Mouse (Mus musculus) R1 (cell line): Measurements from ENCODE around the gene Nxpe3.
"Not testable (repeated sequence)": the region's sequence is repeated elsewhere in the genome, so short reads cannot be mapped to it uniquely, and the experiment has no call there.

ENCODE experiments used
- DNase-seq: peaks from one replicate; pipeline ENCODE4 v3.0.0-alpha.2; 2018; ENCODE audit warnings: low read depth, low spot score

Gene Nxpe3

GRCm38 (mm10) chr16:55890346-55891136, 4.5 kb downstream of the Nxpe3 start:
- DNase-seq = no peak

DNA sequence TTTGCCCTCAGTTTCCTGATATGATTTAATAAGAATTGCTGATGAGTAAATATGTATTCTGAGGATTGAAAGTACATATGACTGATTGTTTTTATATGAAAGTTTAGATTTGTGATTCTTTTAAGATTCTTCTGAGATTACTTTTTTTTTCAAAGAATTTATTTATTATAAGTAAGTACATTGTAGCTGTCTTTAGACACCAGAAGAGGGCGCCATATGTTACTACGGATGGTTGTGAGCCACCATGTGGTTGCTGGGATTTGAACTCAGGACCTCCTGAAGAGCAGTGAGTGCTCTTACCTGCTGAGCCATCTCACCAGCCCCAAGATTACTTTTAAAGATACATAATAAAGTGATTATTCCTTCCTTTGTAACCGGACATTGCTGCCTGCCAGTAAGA, 5.6 kb downstream of the Nxpe3 start:
- peak; percentile 40 for DNase-seq

- DNase-seq = peak; percentile 95
Observed at GRCm38 (mm10) chr16:55888584-55888960, 6.5 kb downstream of the Nxpe3 start.

GRCm38 (mm10) chr16:55887814-55888583, 7.1 kb downstream of the Nxpe3 start:
- peak; percentile 87 for DNase-seq

DNA sequence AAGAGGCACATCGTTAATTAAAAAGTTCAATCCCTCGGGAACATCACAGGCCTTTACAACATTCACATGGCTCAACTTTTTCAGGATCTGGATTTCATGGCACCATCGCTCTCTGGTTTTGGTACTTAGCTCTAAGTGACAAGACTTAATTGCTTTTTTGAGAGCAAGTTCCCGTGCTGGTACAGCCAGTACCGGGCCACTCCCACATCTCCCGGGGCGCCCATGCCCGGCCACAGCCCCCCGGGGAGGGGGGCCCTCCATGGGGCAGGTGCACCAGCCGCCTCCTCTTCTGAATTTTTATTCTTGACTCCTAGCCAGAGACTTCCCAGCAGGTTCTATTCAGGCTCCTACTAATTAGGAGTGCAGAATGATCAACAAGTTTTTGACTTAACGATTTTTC, 10.8 kb downstream of the Nxpe3 start:
- DNase-seq = no peak

GRCm38 (mm10) chr16:55876025-55876424, 19.1 kb downstream of the Nxpe3 start:
- DNase-seq = peak; percentile 35

DNA sequence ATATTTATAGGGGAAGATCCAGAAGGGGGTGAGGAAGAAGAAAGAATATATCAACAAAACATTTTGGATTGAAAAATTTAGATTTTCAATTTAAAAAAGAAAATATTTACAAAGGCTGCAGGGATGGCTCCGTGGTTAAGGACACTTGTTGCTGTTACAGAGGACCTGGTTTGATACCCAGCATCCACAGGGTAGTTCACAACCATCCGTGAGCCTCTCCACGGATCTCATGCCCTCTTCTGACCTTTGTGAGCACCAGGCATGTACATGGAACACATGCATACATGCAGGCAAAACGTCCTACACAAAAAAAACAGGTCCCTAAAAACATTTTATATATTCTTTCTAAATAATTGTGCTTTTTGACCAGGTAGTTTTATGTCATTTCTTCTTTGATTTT, 31.3 kb downstream of the Nxpe3 start:
- DNase-seq = no peak

GRCm38 (mm10) chr16:55863149-55863815, 31.8 kb downstream of the Nxpe3 start:
- peak; percentile 78 for DNase-seq

DNA sequence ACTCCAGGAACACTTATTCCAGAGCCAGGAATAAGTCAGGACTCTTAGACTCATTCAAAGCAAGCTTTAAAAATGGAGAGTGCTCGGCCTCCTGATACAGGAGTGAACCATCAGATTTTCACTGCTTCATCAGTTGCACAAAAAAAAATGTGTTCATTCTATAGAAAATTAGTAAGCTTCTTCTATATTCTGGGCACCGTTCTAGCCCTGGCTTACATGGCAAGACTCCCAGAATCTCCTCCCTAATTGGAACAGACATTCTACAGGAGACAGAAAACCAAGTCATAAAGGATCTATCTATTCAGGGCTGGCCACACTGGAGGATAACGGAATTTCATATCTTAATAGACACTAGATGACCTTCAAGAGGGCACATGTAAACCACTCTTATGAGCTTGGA, 34.0 kb downstream of the Nxpe3 start:
- DNase-seq = no peak

- DNase-seq = not testable (repeated sequence)
Observed at GRCm38 (mm10) chr16:55859421-55859820, 35.7 kb downstream of the Nxpe3 start.

DNA sequence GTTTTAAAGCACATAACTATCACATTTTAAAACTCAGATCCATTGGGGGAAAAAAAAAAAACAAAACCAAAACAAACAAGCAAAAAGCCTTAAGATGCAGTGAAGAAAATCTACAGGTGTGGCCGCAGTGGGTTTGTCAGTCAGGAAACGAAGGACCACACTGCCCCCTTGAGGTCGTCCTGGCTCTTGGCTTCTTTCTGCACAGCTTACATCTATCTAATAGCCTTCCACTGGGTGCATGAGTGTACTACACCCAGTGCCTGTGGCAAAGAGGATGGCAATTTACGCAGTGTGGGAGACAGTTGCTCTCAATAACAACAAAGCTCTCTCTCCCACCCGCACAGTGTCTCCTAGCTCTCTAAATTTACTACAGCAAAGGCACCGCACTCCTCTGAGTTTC, 36.6 kb downstream of the Nxpe3 start:
- peak; percentile 91 for DNase-seq

DNA sequence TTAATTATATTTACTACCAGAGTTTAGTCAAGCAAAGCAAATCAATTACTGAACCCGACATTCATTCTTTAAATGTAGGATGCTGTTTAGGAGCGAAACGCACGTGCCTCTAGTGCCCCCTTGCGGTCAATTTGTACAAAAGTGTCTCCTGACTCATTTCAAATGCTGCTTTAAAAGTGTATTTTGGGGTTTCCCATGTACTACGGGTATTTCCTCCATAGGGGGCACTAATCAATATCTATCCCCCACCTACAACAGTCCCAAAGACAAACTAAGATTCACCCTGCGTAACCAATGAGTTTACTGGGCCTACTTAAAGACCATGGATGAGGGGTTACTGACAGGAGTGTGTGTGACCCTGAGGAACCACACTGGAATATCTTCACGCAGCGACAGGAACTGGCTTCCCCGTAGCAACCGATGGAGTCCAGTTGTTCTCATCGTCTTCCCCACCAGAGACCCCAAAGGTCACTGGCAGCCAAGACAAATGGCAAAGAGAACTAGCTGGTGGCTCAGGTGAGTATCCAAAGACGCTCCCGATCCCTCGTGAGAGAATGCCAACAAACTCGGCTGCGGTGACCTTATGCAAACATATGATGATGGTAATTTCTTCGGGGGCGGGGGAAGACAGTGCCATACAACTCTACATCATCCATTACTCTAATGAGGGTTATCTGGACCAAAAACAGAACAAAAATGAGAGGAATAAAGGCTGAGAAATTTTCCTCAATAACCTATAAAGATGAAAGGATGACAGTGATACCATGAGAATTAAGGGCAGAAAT, 42.0 kb downstream of the Nxpe3 start:
- peak; percentile 79 for DNase-seq

DNA sequence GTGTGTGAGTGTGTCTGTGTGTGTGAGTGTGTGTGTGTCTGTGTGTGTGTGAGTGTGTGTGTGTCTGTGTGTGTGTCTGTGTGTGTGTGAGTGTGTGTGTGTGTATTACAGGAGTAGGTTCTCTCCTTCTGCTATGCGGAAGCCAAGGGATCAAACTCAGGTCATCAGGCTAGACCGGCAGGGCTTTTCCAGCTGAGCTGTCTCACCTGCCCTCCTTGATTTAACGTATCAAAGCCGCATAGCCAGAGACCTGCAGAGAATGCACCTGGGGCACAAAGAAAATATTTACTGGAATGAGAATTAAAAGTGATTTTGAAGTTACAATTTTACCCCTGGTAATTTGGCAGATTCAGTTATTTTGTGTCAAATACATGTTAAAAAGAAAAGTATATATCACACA, 42.6 kb downstream of the Nxpe3 start:
- no peak for DNase-seq

- DNase-seq = no peak
Observed at GRCm38 (mm10) chr16:55850485-55850884, 44.6 kb downstream of the Nxpe3 start.

DNA sequence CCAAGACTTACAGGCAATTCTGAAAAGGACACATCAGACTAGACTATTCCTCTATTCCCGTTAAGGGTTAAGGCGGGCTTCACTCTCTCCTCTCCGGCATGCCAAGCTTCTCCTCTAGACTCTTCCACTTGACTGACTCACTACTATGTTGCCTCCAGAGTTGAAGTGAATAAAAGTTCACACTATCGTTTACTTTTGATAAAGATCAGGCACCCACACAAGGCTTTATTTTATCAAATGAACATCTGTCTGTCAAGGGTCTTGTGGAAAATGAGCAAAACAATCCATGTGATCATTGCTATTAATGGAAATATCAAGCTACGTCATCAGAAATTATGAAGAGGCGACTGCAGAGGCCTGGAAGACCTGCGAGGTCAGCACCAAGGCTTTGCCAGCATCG, 47.4 kb downstream of the Nxpe3 start:
- no peak for DNase-seq

DNA sequence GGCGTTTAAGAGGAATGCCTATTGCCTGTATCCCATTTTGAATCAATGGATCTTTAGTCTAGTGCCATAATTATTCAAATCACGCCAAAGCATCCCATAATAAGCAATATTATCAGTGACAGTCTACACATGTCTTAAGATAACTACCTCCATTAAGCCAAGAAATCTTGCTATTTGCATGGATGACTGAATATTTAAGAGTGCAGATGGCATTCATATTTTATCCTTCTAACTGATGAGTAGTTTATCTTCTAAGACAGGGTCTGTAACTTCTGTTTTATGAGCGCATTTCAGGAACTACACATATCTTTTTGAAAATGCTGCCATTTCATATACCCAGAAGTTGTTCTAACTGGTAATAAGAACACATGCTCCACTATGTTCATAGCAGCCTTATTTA, 50.2 kb downstream of the Nxpe3 start:
- DNase-seq = no peak

DNA sequence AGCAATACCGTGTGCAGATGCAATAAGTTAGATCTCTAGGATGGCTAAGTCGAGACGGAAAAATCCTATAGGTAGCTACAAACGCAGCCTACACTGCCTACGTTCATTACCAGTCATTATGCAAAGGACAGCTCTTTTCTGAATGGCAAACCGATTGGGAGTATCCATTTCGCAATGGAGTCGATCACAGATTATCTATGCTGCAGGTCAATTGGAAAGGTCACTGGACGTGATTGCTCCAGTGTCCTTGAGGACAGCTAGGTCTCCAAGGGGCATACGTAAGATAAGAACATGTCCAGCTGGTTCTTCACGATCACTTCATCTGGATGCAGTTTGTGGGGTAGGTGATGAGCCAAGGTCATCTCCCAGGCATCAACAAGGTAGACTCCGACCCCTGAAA, 51.2 kb downstream of the Nxpe3 start:
- DNase-seq = no peak

GRCm38 (mm10) chr16:55843134-55843533, 52.0 kb downstream of the Nxpe3 start:
- DNase-seq = no peak

- DNase-seq = no peak
Observed at GRCm38 (mm10) chr16:55841506-55841905, 53.6 kb downstream of the Nxpe3 start.

GRCm38 (mm10) chr16:55838510-55839474, 56.3 kb downstream of the Nxpe3 start, which contains the start of gene Nfkbiz:
TSS of gene Nfkbiz (minus strand) at chr16:55838899.
- peak; percentile 75 for DNase-seq
